Mouse (Mus musculus) liver, embryonic 11.5 days (tissue): Measurements from ENCODE around the gene U90926. TPM values are rescaled to one million over a fixed set of nuclear protein-coding genes. Genes with fewer than 3 reads are reported as not detected.

ENCODE experiments used
- ATAC-seq: fragments of 200-750 bp; cut with Nextera tagmentation; replicated peaks from 2 replicates; pipeline ENCODE4 v1.8.0; 2017; ENCODE audit warnings: moderate number of reproducible peaks, mild to moderate bottlenecking, moderate TSS enrichment, moderate library complexity; ENCODE audit not compliant: low FRiP score
- DNase-seq: peaks from one replicate; pipeline ENCODE4 v3.0.0-alpha.2; 2017; ENCODE audit warnings: low spot score
- H3K27ac ChIP-seq: fragments of 300-500 bp; sonication (generic); 2 replicates; pipeline ENCODE4 v1.5.1; 2014; ENCODE audit warnings: mild to moderate bottlenecking, low read depth, low read length, control low read depth
- H3K27me3 ChIP-seq: fragments of 300-500 bp; sonication (generic); replicated peaks from 2 replicates; pipeline ENCODE4 v1.6.1; 2014; ENCODE audit warnings: low read length, mixed read lengths; ENCODE audit not compliant: control insufficient read depth, insufficient read depth
- H3K36me3 ChIP-seq: fragments of 300-500 bp; sonication (generic); 2 replicates; pipeline ENCODE4 v1.6.1; 2014; ENCODE audit warnings: mild to moderate bottlenecking, low read length, moderate library complexity, mixed read lengths; ENCODE audit not compliant: control insufficient read depth, insufficient read depth
- H3K4me1 ChIP-seq: fragments of 300-500 bp; sonication (generic); replicated peaks from 2 replicates; pipeline ENCODE4 v1.6.1; 2014; ENCODE audit warnings: low read length, mixed read lengths; ENCODE audit not compliant: control insufficient read depth, insufficient read depth
- H3K4me2 ChIP-seq: fragments of 300-500 bp; sonication (generic); 2 replicates; pipeline ENCODE4 v1.6.1; 2014; ENCODE audit warnings: mild to moderate bottlenecking, control low read depth, moderate library complexity
- H3K4me3 ChIP-seq: fragments of 300-500 bp; sonication (generic); 2 replicates; pipeline ENCODE4 v1.5.1; 2014; ENCODE audit warnings: low read depth, low read length, control low read depth
- H3K9ac ChIP-seq: fragments of 300-500 bp; sonication (generic); 2 replicates; pipeline ENCODE4 v1.6.1; 2014; ENCODE audit warnings: low read depth, low read length, control low read depth
- H3K9me3 ChIP-seq: fragments of 300-500 bp; sonication (generic); 2 replicates; pipeline ENCODE4 v1.6.1; 2016; ENCODE audit warnings: low read length, inconsistent platforms, mixed read lengths; ENCODE audit not compliant: control insufficient read depth
- WGBS: fragments of 180-500 bp; shearing (Covaris S2); extraction: QIAGEN DNeasy Blood & Tissue Kit; methylation state at CpG from one replicate; pipeline ENCODE4 v1.1.7; 2014; 5-methylcytosine and 5-hydroxymethylcytosine counted together
- polyA plus RNA-seq: library from polyadenylated mRNA; unstranded; fragments of >200 nt; fragmentation: Nextera tagmentation; extraction: Ambion mirVana; gene quantifications from 2 replicates; pipeline ENCODE4 v1.2.1, GENCODE M21; 2014

Gene U90926
- polyA plus RNA-seq, 1 experiment from 2014 or later, result not detected

GRCm38 (mm10) chr5:92228776-92229175 is 13.6 kb upstream of the U90926 start:
- no peak for ATAC-seq
- H3K9ac ChIP-seq, result no peak overlapping the region
- WGBS, result 20% methylated on average over 10 of the region's 10 CpGs
- H3K27me3 ChIP-seq, result peaks cover 3% of the 10 kb centered on the region; the same call in 1 of the 2 replicates
- H3K4me1 ChIP-seq, result no peaks in the 10 kb centered on the region
- no peak overlapping the region for H3K27ac ChIP-seq
- H3K4me2 ChIP-seq, result no peak overlapping the region
- no peaks in the 10 kb centered on the region for H3K9me3 ChIP-seq
- no peaks in the 10 kb centered on the region for H3K36me3 ChIP-seq
- no peak overlapping the region for H3K4me3 ChIP-seq
- no peak for DNase-seq

DNA sequence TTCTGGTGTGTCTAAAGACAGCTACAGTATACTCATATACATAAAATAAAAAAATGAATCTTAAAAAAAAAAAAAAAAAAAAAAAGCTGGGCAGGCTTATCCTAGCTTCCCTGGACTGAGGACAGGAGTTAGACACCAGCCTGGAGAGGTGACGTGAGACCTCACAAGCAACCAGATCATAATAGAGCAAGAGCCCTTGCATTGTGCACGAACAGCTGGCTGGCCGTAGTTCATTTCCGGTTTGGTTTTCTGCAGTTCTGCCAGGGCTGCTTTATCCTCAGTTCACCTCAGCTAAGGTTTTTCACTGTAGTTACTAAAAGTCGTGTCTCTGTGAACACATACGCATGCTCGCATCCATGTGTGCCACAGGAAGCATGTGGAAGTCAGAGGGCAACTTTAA is 12.6 kb upstream of the U90926 start:
- Histone ChIP-seq H3K4me3 (no peak overlapping the region), H3K27me3 (peaks cover 3% of the 10 kb centered on the region; the same call in 1 of the 2 replicates), H3K27ac (no peak overlapping the region), H3K4me2 (no peak overlapping the region), H3K36me3 (no peaks in the 10 kb centered on the region), H3K4me1 (no peaks in the 10 kb centered on the region), H3K9me3 (no peaks in the 10 kb centered on the region), H3K9ac (no peak overlapping the region)
- DNase-seq (no peak), ATAC-seq (no peak)
- WGBS, result 83% methylated on average over 7 of the region's 7 CpGs

DNA sequence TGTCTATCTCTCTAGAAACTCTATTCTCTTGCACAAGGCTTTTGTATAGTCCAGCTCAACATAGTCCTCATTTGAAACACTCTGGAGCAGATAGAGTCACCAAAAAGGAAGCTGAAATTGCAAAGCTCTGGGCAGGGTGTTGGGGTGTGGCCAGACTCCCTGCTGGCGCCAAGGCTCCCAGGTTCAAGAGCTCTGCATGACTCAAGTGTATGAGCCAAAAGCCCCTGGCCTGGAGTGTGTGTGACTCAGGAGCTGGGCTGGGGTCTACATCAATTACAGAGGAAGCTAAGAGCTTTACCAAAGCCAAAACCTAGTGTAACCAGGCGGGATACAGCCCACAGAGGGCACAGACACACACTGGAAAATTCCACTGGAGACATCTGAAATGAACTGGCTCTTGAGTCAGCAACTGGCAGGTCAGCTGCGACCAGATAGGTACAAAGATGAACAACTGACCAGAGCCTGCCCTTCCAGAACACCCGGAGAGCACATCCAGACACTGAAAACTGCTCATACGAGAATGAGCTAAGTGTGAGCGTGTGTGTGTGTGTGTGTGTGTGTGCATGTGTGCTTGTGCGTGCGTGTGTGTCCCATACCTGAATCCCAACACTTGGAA is 5.2 kb upstream of the U90926 start:
- no peaks in the 10 kb centered on the region for H3K9me3 ChIP-seq
- ATAC-seq (no peak), DNase-seq (no peak)
- no peak overlapping the region for H3K27ac ChIP-seq
- H3K4me2 ChIP-seq, result no peak overlapping the region
- H3K27me3 ChIP-seq, result no peaks in the 10 kb centered on the region; the same call in 1 of the 2 replicates
- no peaks in the 10 kb centered on the region for H3K4me1 ChIP-seq
- no peak overlapping the region for H3K9ac ChIP-seq
- no peak overlapping the region for H3K4me3 ChIP-seq
- no peaks in the 10 kb centered on the region for H3K36me3 ChIP-seq
- 82% methylated on average over 8 of the region's 8 CpGs for WGBS

DNA sequence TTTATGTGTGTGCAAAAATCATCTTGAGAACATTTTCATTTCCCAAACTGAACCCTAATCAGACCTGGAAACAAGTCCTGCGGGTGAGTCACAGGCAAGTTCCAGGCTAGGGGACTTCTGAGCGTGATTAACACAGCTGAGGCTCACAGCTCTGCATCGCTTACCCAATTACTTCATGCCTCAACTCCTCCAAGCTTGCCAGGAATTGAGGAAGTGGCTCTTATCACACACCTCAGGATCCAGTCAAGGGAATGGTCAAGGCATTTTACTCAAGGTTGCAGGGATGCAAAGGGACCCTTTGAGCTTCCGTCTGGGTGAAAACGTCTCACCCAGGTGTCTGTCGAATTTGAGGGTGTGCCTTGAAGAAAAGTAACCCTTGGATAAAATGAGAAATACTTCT is 4.6 kb upstream of the U90926 start:
- no peaks in the 10 kb centered on the region for H3K9me3 ChIP-seq
- 44% methylated on average over 6 of the region's 6 CpGs for WGBS
- H3K36me3 ChIP-seq, result no peaks in the 10 kb centered on the region
- no peak overlapping the region for H3K27ac ChIP-seq
- no peak overlapping the region for H3K4me3 ChIP-seq
- H3K4me2 ChIP-seq, result no peak overlapping the region
- no peak for DNase-seq
- no peaks in the 10 kb centered on the region for H3K4me1 ChIP-seq
- no peak for ATAC-seq
- no peak overlapping the region for H3K9ac ChIP-seq
- no peaks in the 10 kb centered on the region; the same call in 1 of the 2 replicates for H3K27me3 ChIP-seq

DNA sequence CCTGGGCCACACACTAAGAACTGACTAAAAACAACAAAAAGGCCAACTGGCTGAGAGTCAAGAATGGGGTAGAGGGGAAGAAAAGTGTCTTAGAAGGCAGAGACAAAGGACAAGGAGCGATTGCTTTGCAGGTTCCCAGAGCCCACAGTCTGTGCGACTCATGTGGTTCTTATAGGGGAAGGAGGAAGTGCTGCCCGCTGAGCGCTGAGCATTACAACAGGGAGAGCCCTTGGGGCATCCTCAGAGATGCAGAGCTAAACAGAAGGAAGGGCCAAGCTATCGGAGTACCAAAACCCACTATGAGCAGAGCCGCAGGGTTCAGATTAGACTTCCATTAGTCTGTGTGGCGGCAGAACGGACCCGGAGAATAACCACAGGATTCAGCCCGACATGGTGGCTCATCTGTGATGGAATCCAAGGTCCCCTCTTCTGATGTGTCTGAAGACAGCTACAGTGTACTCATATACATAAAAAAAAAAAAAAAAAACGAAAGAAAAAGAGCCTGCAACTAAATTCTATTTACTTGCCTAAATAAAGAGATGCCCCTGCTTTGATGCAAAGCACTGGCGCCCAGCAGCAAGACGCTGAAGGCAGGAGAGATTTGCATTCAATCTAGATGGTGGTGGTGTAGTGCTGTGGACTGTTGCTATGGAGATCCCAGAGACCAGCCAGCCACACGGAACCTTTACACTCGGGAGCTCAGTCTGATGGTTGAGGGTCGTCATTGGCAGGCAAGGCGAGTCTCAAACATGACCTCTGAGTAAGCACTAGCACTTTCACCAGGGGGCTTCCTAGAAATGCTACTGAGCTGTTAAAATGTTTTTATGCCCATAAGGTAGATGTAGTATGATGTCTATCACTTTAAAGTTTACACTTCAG is 3.9 kb upstream of the U90926 start:
- WGBS, result 49% methylated on average over 17 of the region's 17 CpGs
- Histone ChIP-seq H3K4me3 (no peak overlapping the region), H3K27ac (no peak overlapping the region), H3K4me2 (no peak overlapping the region), H3K27me3 (no peaks in the 10 kb centered on the region; the same call in 1 of the 2 replicates), H3K9ac (no peak overlapping the region), H3K9me3 (no peaks in the 10 kb centered on the region), H3K36me3 (no peaks in the 10 kb centered on the region), H3K4me1 (no peaks in the 10 kb centered on the region)
- DNase-seq, result no peak
- ATAC-seq, result no peak

GRCm38 (mm10) chr5:92212231-92212630 is 3.0 kb downstream of the U90926 start:
- Histone ChIP-seq H3K9ac (no peak overlapping the region), H3K4me3 (no peak overlapping the region), H3K4me1 (no peaks in the 10 kb centered on the region), H3K36me3 (no peaks in the 10 kb centered on the region), H3K27ac (no peak overlapping the region), H3K27me3 (no peaks in the 10 kb centered on the region), H3K9me3 (no peaks in the 10 kb centered on the region), H3K4me2 (no peak overlapping the region)
- 82% methylated on average over 4 of the region's 4 CpGs for WGBS
- ATAC-seq (no peak), DNase-seq (no peak)

- H3K4me2 ChIP-seq, result no peak overlapping the region
- no peaks in the 10 kb centered on the region; the same call in 1 of the 2 replicates for H3K36me3 ChIP-seq
- no peak for ATAC-seq
- no peak overlapping the region for H3K27ac ChIP-seq
- H3K4me1 ChIP-seq, result no peaks in the 10 kb centered on the region
- no peak overlapping the region for H3K9ac ChIP-seq
- no peak overlapping the region for H3K4me3 ChIP-seq
- no peaks in the 10 kb centered on the region for H3K27me3 ChIP-seq
- 66% methylated on average over 8 of the region's 8 CpGs for WGBS
- no peaks in the 10 kb centered on the region for H3K9me3 ChIP-seq
- no peak for DNase-seq
These were observed 5.0 kb downstream of the U90926 start for GRCm38 (mm10) chr5:92210205-92210604.

- ATAC-seq (no peak), DNase-seq (no peak)
- H3K27ac ChIP-seq, result no peak overlapping the region
- no peaks in the 10 kb centered on the region for H3K9me3 ChIP-seq
- peaks cover 2% of the 10 kb centered on the region; the same call in 1 of the 2 replicates for H3K36me3 ChIP-seq
- H3K27me3 ChIP-seq, result no peaks in the 10 kb centered on the region
- H3K4me1 ChIP-seq, result peaks cover 4% of the 10 kb centered on the region
- 88% methylated on average over 6 of the region's 6 CpGs for WGBS
- no peak overlapping the region for H3K9ac ChIP-seq
- no peak overlapping the region for H3K4me2 ChIP-seq
- no peak overlapping the region for H3K4me3 ChIP-seq
These were observed 9.1 kb downstream of the U90926 start for GRCm38 (mm10) chr5:92206121-92206520.
